Mouse (Mus musculus): Measurements from ENCODE around the gene Ppp5c. TPM values are rescaled to one million over a fixed set of nuclear protein-coding genes. Genes with fewer than 3 reads are reported as not detected.

Ppp5c gene
- polyA plus RNA-seq, 1 experiment from 2014 or later: 88.3 TPM

DNA sequence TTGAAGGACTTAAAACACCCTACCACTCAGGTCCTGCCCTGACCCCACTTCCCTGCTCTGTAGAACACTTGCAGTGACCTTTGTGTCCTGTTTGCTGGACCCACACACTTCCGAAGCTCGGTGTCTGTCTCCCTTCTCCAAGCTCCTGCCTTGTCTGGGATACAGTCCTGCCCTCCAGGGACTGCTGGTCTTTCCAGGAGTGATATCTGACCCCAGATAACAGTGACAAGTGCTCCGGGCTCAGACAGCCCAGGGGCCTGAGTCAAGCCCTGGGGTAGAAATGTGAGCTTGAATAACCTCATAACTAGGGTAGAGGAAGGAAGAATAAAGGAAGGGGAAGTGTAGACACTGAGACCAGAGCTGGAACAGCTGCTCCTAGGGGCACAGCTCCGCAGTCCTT lies 4.0 kb downstream of the Ppp5c start:
- peak overlapping the region; percentile 83 for H3K27ac ChIP-seq (ENCODE audit: low read length)
- no peak overlapping the region for H3K4me2 ChIP-seq (ENCODE audit: low read depth, low read length)
- H3K4me3 ChIP-seq (ENCODE audit: low read length): no peak overlapping the region
- ATAC-seq: no peak
- peak overlapping the region; percentile 92 for H3K9ac ChIP-seq (ENCODE audit: low read depth, low read length)
- no peaks in the 10 kb centered on the region for H3K9me3 ChIP-seq (ENCODE audit: control insufficient read depth, low read length)
- H3K36me3 ChIP-seq (ENCODE audit: control insufficient read depth, insufficient read depth, low read length): peaks cover 24% of the 10 kb centered on the region
- WGBS: 66% methylated on average over 4 of the region's 4 CpGs
- peaks cover 44% of the 10 kb centered on the region for H3K4me1 ChIP-seq (ENCODE audit: control insufficient read depth, insufficient read depth, low read length)
- no peaks in the 10 kb centered on the region for H3K27me3 ChIP-seq (replicated peaks; ENCODE audit: control insufficient read depth, insufficient read depth, low read length)

DNA sequence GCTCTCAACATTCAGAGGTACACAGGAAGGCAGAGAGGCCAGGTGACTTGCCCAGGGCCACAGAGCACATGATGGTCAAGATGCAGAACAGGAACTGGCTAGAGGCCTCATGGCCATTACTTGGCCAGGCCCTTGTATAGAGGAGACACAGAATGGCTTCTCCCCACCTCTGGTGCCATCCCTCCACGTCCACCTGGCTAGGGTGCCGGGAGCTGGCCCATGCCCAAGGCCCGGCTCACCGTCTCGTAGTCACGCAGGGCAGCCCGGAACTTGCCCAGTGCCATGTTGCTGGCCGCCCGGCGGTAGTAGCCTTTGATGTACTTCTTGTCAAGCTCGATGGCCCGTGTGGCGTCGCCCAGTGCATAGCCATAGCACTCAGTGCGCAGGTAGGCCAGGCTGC lies 5.5 kb downstream of the Ppp5c start:
- Histone ChIP-seq H3K9ac (ENCODE audit: low read depth, low read length) (no peak overlapping the region), H3K27me3 (replicated peaks; ENCODE audit: control insufficient read depth, insufficient read depth, low read length) (no peaks in the 10 kb centered on the region), H3K4me1 (ENCODE audit: control insufficient read depth, insufficient read depth, low read length) (peaks cover 52% of the 10 kb centered on the region), H3K9me3 (ENCODE audit: control insufficient read depth, low read length) (no peaks in the 10 kb centered on the region), H3K4me2 (ENCODE audit: low read depth, low read length) (no peak overlapping the region), H3K4me3 (ENCODE audit: low read length) (no peak overlapping the region), H3K27ac (ENCODE audit: low read length) (no peak overlapping the region), H3K36me3 (ENCODE audit: control insufficient read depth, insufficient read depth, low read length) (peaks cover 24% of the 10 kb centered on the region)
- no peak for ATAC-seq
- whole genome bisulfite sequencing: 96% methylated on average over 15 of the region's 15 CpGs

DNA sequence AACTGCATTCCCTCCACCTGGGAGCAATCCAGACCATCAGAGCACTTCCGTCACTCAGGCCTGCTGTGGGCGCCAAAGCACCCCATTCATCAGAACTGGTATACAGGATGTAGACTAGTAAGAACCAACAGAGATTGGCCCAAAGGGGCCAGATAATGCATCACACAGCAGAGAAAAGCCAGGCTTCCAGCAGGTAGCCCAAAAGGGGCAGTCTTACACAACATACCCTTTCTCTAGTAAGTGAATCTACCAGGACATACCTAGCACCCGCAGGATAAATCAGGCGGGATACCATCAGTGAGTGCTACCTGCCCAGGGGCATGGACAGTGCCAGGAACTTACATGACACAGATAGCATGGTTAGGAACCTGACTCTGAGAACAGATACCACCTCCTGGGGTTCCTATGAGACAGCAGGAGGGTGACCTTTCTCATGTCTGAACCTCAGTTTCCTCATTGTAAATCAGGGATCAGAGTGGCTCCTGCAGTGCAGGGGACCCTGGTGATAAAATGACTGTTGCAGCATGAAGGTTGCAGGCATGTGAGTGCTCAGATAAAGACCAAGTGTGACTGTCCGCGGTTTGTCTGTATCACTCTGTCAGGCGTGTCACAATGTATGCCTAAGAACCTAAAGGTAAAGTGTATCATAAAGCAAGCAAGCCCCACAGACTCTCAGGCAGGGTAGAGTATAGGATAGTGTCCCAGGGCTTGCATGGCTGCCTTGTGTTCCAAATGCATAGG lies 8.1 kb downstream of the Ppp5c start:
- Histone ChIP-seq H3K9ac (ENCODE audit: low read depth, low read length) (no peak overlapping the region), H3K9me3 (ENCODE audit: control insufficient read depth, low read length) (no peaks in the 10 kb centered on the region), H3K27ac (ENCODE audit: low read length) (no peak overlapping the region), H3K27me3 (replicated peaks; ENCODE audit: control insufficient read depth, insufficient read depth, low read length) (no peaks in the 10 kb centered on the region), H3K4me3 (ENCODE audit: low read length) (no peak overlapping the region), H3K4me1 (ENCODE audit: control insufficient read depth, insufficient read depth, low read length) (peaks cover 41% of the 10 kb centered on the region), H3K36me3 (ENCODE audit: control insufficient read depth, insufficient read depth, low read length) (peaks cover 30% of the 10 kb centered on the region), H3K4me2 (ENCODE audit: low read depth, low read length) (no peak overlapping the region)
- WGBS: 87% methylated on average over 7 of the region's 7 CpGs
- ATAC-seq: no peak

GRCm38 (mm10) chr7:17017921-17018320 lies 9.8 kb downstream of the Ppp5c start:
- 81% methylated on average over 2 of the region's 2 CpGs for WGBS
- H3K4me3 ChIP-seq (ENCODE audit: low read length): no peak overlapping the region
- H3K27me3 ChIP-seq (replicated peaks; ENCODE audit: control insufficient read depth, insufficient read depth, low read length): no peaks in the 10 kb centered on the region
- peaks cover 27% of the 10 kb centered on the region for H3K4me1 ChIP-seq (ENCODE audit: control insufficient read depth, insufficient read depth, low read length)
- no peaks in the 10 kb centered on the region for H3K9me3 ChIP-seq (ENCODE audit: control insufficient read depth, low read length)
- no peak overlapping the region for H3K4me2 ChIP-seq (ENCODE audit: low read depth, low read length)
- no peak overlapping the region; the same call in 1 of the 2 replicates for H3K9ac ChIP-seq (ENCODE audit: low read depth, low read length)
- peaks cover 41% of the 10 kb centered on the region for H3K36me3 ChIP-seq (ENCODE audit: control insufficient read depth, insufficient read depth, low read length)
- no peak for ATAC-seq
- H3K27ac ChIP-seq (ENCODE audit: low read length): peak overlapping the region; percentile 76

DNA sequence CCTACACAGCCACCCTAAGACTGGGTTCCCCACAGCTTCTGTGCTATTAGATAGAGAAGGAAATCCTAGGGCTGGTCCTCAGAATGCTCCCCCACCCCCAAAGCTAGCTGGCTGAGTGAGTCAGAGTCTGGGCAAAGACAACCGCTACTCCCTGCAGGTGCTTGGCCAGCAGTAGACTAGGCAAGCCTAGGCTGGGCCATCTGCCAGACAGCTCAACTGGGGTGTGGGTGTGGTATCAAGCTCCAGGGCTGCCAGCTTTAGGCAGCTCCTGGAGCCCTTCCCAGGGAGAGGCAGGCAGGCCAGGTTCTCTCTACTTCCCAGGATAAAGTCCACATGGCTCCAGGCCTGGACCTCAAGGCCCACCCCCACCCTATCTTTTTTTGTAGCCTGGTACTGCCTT lies 10.7 kb downstream of the Ppp5c start:
- peaks cover 41% of the 10 kb centered on the region for H3K36me3 ChIP-seq (ENCODE audit: control insufficient read depth, insufficient read depth, low read length)

GRCm38 (mm10) chr7:17015381-17015780 lies 12.3 kb downstream of the Ppp5c start:
- H3K4me2 ChIP-seq (ENCODE audit: low read depth, low read length): no peak overlapping the region
- 83% methylated on average over 6 of the region's 6 CpGs for WGBS
- ATAC-seq: no peak
- no peaks in the 10 kb centered on the region for H3K27me3 ChIP-seq (replicated peaks; ENCODE audit: control insufficient read depth, insufficient read depth, low read length)
- peaks cover 27% of the 10 kb centered on the region for H3K4me1 ChIP-seq (ENCODE audit: control insufficient read depth, insufficient read depth, low read length)
- no peak overlapping the region for H3K4me3 ChIP-seq (ENCODE audit: low read length)
- H3K27ac ChIP-seq (ENCODE audit: low read length): no peak overlapping the region
- peaks cover 33% of the 10 kb centered on the region for H3K36me3 ChIP-seq (ENCODE audit: control insufficient read depth, insufficient read depth, low read length)
- H3K9ac ChIP-seq (ENCODE audit: low read depth, low read length): no peak overlapping the region
- no peaks in the 10 kb centered on the region for H3K9me3 ChIP-seq (ENCODE audit: control insufficient read depth, low read length)

More for the DNA sequence above, 10.7 kb downstream of the Ppp5c start:
- ATAC-seq: peak; percentile 98
- Histone ChIP-seq H3K4me3 (ENCODE audit: low read length) (no peak overlapping the region), H3K27ac (ENCODE audit: low read length) (peak overlapping the region; percentile 76), H3K9me3 (ENCODE audit: control insufficient read depth, low read length) (no peaks in the 10 kb centered on the region), H3K27me3 (replicated peaks; ENCODE audit: control insufficient read depth, insufficient read depth, low read length) (no peaks in the 10 kb centered on the region), H3K4me1 (ENCODE audit: control insufficient read depth, insufficient read depth, low read length) (peaks cover 27% of the 10 kb centered on the region), H3K9ac (ENCODE audit: low read depth, low read length) (no peak overlapping the region), H3K4me2 (ENCODE audit: low read depth, low read length) (peak overlapping the region; percentile 14; the same call in 1 of the 2 replicates)
- WGBS: 37% methylated on average over 1 of the region's 1 CpGs

DNA sequence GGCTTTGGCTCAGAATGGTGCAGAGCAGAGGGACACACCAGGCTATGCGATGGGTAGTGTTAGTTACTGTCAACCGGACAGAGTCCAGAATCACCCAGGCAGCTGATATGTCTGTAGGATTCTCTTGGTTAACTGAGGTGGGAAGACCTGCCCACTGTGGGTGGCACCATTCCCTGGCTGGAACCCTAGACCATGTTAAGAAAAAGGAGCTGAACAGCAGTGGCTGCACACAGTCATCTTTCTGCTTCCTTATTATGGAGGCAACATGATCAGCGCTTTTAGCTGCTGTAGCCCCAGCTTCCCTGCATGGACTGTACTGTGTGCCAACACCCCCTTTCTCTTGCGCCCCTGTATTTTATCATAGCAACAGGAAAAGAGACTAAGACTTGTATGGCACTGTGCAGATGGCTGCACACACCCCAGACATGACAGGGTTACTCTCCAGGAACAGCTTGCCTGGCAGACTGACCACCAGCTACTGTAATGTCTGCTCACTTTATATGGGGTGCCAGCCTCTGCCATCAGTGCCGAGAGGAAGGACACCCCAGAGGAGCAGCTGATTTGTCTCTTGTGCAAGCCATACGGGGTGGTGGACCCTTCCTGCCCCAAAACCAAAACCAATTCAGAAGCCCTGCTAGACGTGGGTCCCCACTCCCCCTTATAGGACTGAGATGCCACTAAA lies 15.7 kb downstream of the Ppp5c start:
- peaks cover 12% of the 10 kb centered on the region for H3K4me1 ChIP-seq (ENCODE audit: control insufficient read depth, insufficient read depth, low read length)
- H3K4me2 ChIP-seq (ENCODE audit: low read depth, low read length): no peak overlapping the region
- peaks cover 40% of the 10 kb centered on the region for H3K36me3 ChIP-seq (ENCODE audit: control insufficient read depth, insufficient read depth, low read length)
- 93% methylated on average over 7 of the region's 7 CpGs for WGBS
- ATAC-seq: no peak
- no peaks in the 10 kb centered on the region for H3K27me3 ChIP-seq (replicated peaks; ENCODE audit: control insufficient read depth, insufficient read depth, low read length)
- no peaks in the 10 kb centered on the region for H3K9me3 ChIP-seq (ENCODE audit: control insufficient read depth, low read length)
- no peak overlapping the region for H3K9ac ChIP-seq (ENCODE audit: low read depth, low read length)
- no peak overlapping the region for H3K4me3 ChIP-seq (ENCODE audit: low read length)
- H3K27ac ChIP-seq (ENCODE audit: low read length): no peak overlapping the region

GRCm38 (mm10) chr7:17010010-17010347 lies 17.7 kb downstream of the Ppp5c start:
- peaks cover 6% of the 10 kb centered on the region for H3K4me1 ChIP-seq (ENCODE audit: control insufficient read depth, insufficient read depth, low read length)
- H3K4me3 ChIP-seq (ENCODE audit: low read length): no peak overlapping the region
- H3K4me2 ChIP-seq (ENCODE audit: low read depth, low read length): no peak overlapping the region
- H3K9ac ChIP-seq (ENCODE audit: low read depth, low read length): no peak overlapping the region
- H3K27me3 ChIP-seq (replicated peaks; ENCODE audit: control insufficient read depth, insufficient read depth, low read length): no peaks in the 10 kb centered on the region
- 92% methylated on average over 5 of the region's 5 CpGs for WGBS
- no peaks in the 10 kb centered on the region for H3K9me3 ChIP-seq (ENCODE audit: control insufficient read depth, low read length)
- no peak for ATAC-seq
- H3K27ac ChIP-seq (ENCODE audit: low read length): no peak overlapping the region
- peaks cover 47% of the 10 kb centered on the region for H3K36me3 ChIP-seq (ENCODE audit: control insufficient read depth, insufficient read depth, low read length)

DNA sequence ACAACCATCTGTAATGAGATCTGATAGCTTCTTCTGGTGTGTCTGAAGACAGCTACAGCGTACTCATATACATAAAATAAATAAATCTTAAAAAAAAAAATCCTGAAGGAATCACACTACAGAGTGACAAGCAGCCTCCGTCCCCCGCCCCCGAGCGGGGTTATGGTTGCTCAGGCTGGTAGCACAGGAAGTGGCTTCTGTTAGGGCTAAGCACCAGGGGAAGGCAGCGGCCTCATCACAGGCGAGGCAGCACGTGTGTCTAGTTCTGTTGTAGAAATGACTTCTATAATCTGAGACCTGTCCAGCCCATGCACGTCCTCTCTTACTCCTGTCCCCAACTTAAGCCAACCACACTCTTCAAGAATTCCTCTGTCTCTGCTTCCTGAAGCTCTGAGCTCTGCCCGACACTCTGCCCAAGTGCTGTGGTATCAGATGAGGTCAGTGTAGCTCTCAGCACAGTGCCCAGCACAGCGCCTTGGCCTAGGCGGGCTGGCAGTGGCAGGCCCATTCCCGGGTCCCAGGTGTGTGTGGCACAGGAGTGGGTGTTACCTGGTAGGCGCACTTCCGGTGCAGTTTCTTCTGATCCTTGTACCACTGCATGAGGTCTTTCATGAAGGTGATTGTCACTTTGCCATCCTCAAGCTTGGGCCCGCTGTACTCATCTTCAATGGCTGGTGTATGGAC lies 18.3 kb downstream of the Ppp5c start:
- 90% methylated on average over 16 of the region's 16 CpGs for WGBS

More for the DNA sequence above, 18.3 kb downstream of the Ppp5c start:
- H3K4me1 ChIP-seq (ENCODE audit: control insufficient read depth, insufficient read depth, low read length): peaks cover 11% of the 10 kb centered on the region
- no peak overlapping the region for H3K27ac ChIP-seq (ENCODE audit: low read length)
- no peak overlapping the region for H3K4me2 ChIP-seq (ENCODE audit: low read depth, low read length)
- H3K9me3 ChIP-seq (ENCODE audit: control insufficient read depth, low read length): no peaks in the 10 kb centered on the region
- no peak overlapping the region for H3K9ac ChIP-seq (ENCODE audit: low read depth, low read length)
- H3K4me3 ChIP-seq (ENCODE audit: low read length): no peak overlapping the region
- peaks cover 42% of the 10 kb centered on the region for H3K36me3 ChIP-seq (ENCODE audit: control insufficient read depth, insufficient read depth, low read length)
- no peak for ATAC-seq
- H3K27me3 ChIP-seq (replicated peaks; ENCODE audit: control insufficient read depth, insufficient read depth, low read length): no peaks in the 10 kb centered on the region

Data from intestine, embryonic 16.5 days (tissue).